Mouse (Mus musculus): Measurements from ENCODE around the gene Socs7.

Socs7 gene

DNA sequence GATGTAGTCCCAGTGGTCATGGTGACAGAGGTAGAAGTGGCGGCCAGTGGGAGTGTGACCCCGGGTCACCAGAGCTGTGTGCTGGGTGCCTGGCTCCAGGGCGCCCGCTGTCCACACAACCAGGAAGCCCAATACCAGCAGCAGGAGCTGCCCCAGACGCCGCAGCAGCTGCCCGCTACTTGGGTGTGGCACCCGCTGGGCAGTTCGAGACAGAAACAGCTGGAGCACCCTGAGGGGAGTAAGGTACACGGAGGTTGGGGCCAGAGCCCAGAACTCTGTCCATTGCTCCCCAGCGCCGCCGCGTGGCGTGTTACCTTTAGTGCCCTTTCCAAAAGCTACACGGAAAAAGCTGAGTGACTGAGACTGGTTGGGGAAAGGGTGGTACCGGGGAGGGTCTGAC lies 18.7 kb upstream of the Socs7 start:
- DNase-seq = peak; percentile 66 to 70

DNA sequence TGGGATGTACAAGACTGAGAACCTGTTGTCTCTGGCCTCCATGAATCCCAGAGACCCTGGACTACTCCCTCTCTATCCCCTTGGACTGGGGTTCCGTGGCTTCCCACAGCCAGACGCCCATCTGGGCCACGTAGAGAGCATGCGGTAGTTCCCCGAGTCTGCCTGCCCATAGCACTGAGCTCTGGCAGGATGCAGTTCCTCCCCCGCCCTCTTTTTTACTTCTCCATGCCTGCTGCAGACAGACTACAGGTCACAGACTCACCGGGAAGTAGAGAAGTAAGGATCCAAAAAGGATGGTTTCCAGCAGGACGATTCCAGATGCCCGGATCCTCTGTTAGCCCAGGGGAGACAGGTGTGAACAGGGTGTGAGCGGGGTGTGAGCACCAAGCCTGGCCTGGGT lies 16.9 kb upstream of the Socs7 start:
- DNase-seq = no peak

DNA sequence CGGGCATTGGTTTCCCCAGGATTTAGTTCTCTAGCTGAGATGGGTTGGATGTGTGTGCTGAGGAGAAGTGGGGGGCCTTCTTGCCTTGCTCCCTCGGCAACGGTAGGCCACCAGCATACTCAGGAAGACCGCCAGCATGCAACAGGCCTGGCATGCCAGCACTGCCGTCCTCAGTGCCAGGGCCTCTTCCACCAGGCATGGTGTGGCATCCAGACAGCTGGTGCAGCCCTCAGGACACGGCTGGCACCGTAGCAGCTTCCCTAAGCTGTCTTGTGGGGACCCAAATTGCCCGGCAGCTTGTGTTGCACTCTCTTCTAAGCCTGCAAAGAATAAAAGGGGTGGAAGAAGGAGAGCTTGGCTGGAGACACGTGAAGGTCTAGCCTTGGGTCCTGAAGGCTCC lies 16.0 kb upstream of the Socs7 start:
- DNase-seq = no peak

DNA sequence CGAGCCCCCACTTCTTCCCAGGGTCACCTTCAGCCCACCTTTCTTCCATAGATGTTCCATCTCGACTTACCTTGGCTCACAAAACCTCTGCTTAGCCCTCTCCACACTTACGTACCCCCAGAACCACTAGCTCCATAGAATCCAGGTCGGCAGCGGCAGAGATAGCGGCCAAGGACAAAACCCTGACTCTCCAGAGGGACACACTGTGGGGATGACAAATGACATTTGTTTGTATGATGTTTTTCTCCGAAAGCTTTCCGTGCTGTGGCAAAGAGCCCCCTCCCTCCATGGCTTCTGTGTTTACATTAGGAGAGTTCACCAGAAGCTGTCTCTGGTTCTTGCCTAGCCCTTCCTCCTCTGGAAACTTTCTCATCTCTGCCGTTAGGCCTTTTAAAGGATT lies 15.1 kb upstream of the Socs7 start:
- no peak for DNase-seq

DNA sequence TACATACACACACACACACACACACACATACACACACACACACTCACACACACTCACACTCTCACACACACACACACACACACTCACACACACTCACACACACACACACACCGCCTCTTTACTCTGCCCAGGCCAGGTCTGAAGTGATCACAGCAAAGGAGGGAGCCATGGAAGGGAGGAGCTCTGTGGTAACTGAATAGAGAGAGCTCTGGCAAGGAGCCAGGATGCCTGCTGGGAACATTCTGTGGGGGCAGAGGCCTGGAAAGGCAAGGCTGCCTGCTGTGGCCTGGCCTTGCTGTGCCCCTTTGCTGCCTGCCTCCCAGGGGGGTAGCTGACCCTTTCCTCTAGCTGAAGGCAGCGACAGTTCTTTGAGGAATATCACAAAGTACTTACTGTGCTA lies 12.3 kb upstream of the Socs7 start:
- DNase-seq = no peak

DNA sequence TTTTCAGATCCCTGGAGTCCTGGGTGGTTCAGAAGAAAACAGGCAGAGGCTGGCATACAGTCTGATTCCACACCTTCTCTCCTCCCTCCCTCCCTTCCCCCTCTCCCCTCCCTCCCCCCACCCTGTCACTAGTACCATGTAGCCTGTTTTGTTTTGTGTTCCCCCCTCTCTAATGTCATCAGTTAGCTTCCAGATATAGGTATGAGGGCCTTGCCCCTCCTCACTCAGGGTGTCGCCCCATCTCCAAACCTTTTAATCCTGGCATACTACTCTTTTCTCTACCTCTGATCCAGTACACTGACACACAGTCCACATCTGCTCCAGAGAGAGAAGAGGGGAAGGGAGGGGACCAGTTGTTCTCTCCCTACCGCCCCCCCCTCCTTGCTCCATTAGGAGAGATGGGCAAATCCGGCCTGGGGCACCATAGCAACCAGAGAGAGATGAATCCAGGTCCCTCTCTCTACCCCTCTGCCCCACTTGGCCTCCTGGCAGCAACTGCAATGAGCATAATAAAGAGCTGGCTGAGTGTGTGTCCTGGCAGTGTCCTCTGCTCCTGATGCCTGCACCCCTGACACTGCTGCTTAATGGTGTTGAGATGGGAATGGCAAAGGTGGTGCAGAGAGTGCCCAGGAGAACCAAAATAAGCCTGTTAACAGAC lies 10.2 kb upstream of the Socs7 start, which contains the start of gene Gpr179:
Gene Gpr179, minus strand, starts transcription at position 51 of the 658 bp plus-strand sequence.
- no peak for DNase-seq

DNA sequence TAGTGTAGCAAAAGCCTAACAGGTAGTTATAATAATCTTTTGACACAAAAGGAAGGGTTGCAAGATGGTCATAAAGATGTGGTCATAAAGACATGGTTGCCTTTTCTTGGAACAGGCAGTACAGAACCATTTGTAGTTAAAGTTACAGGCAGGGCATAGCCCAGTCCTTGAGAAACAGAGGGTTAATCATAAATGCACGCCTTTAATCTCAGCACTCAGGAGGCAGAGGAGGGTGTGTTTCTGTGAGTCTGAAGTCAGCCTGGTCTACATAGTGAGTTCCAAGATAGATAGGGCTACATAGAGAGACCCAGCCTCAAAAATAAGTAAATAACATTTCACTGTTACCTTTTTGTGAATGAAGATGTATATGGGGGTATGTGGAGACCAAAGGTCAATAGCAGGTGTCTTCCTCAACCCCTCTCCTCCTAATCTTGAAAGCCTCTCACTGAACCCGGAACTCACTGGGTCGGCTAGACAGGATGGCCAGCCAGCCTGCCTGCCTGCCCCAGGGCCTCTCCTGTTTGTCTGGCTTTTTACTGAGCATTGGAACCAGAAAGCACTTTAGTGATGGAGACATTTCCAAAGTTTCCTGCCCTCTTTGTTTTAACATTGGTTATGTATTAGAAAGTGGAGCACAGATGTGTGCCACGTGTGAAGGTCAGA lies 9.3 kb upstream of the Socs7 start:
- DNase-seq = no peak

DNA sequence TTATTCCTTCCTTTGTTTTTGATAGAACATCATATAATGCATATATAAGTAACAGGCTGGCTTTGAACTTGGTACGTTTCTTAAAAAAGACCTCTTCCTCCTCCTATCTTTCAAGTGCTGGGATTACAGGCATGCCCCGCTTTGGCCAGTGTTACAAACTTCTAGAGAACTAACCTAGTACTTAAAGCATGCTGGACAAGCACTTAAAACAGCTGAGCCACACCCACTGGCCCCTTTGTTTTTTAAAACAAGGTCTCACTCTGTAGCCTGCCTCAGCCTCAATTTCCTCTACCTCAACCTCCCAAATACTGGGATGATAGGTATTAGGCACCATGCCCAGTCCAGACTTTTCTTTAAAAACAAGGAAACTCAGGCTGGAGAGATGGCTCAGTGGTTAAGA lies 7.7 kb upstream of the Socs7 start:
- DNase-seq = no peak

DNA sequence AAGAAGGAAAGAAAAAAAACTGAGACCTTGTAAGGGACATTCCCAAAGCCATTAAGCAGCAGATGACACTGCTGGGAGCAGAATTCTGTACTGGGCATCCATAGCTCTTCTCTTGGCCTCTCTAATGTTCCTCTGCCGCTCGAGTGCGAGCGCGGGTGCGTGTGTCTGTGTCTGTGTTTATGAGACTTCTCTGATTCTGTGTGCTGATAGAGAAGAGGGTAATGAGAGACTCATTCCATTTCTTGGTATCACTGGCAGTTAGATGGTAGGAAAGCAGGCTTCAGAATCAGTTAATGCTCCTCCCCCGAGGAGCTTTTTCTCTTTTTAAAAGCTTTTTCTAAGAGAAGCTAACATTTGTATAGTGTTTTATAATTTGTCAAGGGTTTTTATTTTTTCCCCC lies 7.1 kb upstream of the Socs7 start:
- DNase-seq = no peak

DNA sequence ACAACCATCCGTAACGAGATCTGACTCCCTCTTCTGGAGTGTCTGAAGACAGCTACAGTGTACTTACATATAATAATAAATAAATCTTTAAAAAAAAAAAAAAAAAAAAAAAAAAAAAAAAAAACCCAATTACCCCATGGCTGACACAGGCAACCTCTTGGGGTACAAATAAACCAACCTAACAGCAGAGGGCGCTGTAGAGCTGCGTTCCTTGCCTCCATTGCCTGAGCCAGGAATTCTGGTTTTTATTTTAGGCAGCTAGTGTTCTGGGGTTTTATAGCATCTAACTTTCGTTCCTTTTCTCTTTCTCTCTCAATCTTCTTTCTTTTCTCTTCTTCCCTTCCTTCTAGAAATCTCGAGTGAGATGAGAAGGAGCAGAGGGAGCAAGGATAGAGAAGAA lies 4.7 kb upstream of the Socs7 start:
- peak; percentile 57 to 67 for DNase-seq

DNA sequence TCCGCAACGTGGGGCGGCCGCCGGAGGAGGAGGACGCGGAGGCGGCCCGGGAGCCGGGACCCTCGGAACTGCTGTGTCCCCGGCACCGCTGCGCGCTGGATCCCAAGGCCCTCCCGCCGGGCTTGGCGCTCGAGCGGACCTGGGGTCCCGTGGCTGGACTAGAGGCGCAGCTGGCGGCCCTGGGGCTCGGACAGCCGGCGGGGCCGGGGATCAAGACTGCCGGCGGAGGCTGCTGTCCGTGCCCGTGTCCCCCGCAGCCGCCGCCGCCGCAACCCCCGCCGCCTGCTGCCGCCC lies 245 bp downstream of the Socs7 start:
- peak in 1 of 2 experiments; percentile 64 for DNase-seq

DNA sequence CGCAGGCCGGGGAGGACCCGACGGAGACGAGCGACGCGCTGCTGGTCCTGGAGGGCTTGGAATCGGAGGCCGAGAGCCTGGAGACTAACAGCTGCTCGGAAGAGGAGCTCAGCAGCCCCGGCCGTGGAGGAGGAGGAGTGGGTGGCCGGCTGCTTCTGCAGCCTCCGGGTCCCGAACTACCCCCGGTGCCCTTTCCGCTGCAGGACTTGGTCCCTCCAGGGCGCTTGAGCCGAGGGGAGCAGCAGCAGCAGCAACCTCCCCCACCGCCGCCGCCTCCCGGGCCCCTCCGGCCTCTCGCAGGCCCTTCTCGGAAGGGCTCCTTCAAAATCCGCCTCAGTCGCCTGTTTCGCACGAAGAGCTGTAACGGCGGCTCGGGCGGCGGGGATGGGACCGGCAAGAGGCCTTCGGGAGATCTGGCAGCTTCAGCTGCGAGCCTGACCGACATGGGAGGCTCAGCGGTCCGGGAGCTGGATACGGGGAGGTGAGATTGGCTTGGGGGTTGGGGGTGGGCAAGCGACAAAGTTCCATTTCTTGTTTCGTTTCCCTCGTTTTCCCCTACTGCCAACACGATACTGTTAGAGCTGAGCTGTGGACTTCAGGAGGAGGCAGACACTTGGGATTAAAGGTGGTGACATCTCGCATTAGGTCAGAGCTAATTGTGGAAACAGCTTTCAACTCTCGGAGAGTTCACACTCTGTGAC lies 742 bp downstream of the Socs7 start:
- peak; percentile 36 to 49 for DNase-seq

DNA sequence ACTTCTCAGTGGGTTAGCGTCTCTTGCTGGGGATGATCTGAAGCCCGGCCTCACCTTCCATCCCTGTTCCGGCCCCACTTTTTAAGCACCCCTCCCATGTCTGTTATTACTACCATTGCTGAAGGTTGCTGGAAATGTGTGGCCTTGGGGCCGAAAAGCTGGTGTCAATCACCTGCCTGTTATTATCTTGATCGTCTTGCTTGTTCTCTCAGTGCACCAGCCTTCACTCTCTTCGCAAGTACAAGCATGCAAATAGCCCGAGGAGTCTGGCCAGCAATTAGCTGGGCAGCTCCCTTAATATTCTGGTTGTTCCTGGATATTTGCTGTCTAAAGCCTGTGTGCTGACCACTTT lies 1.3 kb downstream of the Socs7 start:
- no peak for DNase-seq

DNA sequence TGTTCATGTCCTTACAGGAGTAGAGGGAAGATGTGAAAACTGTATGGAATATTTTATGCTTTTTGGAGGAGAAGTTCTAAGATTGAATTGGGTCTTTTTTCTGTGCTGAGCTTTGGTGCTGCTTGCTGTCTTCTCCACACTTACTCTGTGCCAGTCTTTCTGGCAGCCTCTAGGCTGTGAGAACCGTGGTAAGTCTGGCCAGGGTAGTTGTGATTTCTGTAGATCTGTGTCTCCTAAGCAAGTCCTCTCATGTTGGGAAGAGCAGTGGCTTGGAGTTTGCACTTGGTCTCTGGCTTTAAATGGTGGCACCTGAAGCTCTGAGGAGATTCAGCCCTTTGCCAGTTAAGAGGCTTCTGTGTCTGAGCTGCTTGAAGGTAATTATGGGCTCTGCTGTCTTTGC lies 3.2 kb downstream of the Socs7 start:
- DNase-seq = no peak

DNA sequence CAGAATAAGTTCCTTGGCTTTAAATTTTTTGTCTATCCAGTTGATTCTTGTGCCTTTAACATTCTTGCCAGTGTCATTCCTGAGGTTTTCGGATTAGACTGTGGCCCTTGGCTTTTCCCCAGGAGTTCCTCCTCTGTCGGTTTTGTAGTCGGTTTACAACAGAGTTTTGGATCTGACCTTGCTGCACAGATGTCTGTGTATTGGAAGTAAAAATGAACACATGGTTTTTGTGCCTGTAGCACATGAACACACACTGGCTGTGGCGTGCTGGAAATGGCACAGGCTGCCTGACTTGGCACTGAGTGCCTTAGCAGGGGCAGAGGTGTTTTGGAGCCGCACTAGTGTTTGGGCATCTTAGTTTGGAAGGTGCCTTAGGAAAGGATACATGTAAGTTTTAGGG lies 6.2 kb downstream of the Socs7 start:
- no peak for DNase-seq

DNA sequence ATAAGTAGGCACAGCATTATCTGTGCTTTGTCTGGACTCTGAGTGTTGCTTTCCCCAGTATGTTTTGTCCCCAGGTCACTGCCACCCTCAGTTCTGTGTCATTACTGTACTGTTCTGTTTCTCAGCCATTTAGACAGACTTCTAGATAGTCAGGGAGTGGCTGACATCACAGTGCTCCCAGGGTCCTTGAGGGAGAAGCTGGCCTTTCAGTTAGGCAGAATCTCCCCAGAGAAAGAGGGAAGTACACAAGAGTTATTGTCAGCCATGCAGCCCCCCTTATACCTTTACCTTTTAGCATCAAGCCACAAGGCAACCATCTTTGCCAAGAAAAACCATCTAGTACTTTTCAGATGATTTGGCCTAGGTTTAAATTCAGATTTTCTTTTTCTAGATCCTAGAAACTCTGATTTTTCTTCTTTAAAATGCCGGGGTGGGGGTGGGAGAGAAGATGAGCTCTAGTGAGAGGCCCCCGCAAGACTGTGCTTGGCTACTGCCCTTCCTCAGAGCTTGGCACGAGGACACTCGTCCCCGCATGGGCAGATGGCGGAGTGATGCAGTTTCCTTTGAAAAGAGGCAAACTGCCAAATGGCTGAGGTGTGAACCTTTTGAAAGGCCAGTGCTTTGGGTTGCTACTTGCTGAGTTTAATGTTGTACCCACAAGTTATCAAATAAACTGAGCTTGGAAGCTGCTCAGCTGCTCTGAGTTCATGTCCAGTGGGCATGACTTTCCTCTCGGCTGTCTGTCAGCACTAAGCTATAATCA lies 8.2 kb downstream of the Socs7 start:
- no peak for DNase-seq

DNA sequence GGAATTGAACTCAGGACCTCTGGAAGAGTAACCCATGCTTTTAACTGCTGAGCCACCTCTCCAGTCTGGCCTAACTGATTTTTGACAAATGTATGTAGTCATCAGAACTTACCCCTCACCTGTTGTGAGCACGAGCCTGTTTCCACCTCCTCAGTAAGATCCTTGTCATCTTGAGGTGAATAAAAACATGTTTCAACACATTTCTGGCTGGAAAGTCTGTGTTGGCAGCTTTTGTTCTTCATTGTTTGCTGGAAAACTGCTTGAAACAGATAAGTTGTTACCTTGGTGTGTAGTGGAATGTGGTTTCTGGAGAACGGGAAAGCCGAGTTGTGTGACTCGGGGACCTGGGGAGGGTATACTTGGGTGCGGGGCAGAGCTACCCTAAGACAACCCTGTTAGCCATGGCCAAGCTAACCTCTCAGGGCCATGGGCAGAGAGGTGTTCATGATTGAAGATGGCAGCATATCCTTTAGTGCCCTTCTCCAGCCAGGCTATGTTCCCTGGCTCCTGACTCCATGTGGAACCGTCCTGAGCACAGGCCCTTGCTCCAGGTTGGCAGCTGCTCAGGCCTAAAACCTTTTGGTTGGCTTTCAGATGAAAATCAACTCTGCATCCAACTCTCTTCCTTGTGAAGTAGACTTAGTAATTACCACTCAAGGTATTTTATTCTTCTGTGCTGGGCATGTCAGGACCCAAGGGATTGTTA lies 10.0 kb downstream of the Socs7 start:
- no peak for DNase-seq

DNA sequence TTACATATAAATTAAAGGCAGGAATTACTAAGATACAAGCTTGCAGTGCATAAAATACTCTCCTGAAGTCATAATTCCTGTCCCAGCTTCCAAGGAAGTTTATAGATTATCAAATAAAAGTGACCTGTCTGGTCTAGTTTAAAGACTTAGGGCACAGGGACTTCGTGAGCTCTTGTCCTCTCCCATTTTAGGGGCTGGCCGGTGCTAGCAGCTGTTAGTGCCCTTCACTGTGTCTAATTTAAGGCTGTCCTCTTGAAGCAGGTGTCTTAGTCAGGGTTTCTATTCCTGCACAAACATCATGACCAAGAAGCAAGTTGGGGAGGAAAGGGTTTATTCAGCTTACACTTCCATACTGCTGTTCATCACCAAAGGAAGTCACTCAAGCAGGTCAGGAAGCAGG lies 11.1 kb downstream of the Socs7 start:
- no peak for DNase-seq

DNA sequence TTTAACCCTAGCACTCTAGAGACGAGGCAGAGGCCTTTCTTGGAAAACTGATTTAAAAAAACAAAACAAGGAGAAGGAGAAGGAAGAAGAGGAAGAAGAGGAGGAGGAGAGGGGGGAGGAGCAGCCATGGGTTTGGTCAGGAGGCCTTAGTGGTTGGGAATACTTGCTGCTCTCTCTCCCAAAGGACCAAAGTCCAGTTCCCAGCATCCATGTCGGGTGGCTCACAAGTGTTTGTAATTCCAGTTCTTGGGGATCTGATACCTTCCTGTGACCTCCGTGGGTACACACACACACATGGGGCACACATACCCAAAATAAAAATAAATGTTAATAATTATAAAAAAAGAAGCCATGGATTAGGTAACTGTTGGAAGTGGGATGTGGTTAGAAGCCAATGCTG lies 17.7 kb downstream of the Socs7 start:
- no peak for DNase-seq

DNA sequence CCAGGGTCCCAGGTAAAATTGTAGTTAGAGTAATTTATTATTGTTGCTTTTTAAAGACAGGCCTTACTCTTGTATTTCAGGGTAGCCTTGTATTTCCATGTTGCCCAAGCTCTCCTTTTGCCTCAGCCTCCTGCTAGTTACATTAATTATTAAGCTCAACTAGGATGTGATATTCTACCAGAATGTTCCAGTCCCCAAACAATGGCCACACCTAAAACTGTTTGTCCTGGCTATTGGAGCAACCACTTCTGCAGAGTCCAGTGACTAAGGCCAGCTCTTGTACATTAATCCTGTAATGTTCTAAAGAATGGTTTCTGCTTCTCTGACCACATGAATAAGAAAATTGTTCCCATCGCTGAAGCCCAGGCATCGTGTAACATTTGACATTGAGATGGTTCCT lies 20.7 kb downstream of the Socs7 start:
- no peak for DNase-seq

DNA sequence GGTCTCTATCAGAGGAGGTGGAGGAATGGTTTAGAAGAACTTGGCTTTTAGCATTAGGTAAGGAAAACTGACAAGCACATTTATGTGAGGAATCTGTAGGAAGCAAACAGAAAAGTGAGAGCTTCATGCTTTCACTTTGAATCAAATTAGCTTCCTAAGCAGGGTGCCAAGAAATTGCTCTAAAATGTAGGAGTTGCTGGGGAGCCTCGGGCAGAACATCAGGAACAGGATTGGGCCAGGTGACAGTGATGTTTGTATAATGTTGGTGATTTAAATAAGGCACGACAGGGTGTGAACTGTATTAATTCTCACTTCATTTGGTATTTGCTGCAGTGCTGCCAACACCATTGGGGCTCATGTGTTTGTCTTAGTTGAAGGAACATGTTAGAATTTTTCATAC lies 21.4 kb downstream of the Socs7 start:
- DNase-seq = no peak

DNA sequence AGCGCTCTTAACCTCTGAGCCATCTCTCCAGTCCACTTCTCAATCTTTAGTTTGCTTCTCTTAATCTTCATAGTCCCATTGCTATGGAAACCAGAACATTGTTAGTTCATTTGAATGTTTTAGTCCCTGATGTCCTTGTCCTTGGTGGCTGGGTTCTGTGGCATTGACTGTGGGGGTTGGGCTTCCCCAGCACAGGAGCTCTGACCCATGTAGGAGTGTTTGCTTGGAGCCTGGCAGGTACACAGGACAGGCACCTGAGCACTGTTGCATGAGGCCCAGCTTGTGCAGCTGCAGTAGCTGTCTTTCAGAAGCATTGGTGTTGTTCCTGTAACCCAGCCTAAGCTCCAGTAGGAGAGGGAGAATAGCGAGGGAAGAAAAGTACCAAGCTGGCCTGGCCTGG lies 25.5 kb downstream of the Socs7 start:
- DNase-seq = no peak

DNA sequence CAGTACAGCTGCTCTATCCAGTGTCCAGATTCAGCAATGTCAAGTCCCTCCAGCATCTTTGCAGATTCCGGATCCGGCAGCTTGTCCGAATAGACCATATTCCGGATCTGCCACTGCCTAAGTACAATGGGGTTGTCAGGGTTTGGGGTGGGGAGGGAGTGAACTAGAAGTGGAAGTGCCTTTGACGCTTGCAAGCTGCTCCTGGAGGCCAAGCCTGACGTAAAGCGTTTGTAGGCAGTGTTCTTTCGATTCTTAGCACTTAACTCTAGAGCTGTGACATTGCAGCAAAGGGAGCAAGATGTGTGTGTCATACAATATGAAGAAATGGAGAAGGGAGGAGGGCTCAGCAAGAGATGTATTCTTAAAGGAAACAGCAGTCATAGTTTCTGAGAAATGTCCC lies 26.8 kb downstream of the Socs7 start:
- DNase-seq = no peak
